Comparison of ENCODE assay signal across 23 mouse cellular contexts in the genomic region with DNA sequence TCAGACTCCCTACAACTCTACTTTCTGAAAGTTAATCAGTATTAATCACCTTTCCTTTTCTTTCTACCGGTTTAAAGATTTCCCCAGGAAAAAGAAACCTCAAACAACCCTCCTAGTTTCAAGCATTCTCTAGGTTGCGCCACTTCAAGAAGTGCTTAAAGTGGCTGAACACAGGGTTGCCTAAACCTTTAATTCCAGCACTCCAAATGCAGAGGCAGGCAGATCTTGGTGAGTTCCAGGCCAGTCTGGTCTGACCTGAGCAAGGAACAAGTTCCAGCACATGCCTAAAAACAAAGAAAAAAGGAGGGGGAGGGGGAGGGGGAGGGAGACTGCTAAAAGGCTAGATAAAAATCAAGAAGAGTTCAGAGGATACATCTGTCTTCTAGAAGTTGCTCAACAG. TPM values are rescaled to one million over a fixed set of nuclear protein-coding genes. Genes with fewer than 3 reads are reported as not detected.
DNase-seq lines count a peak whose midpoint lies in the region; TF ChIP-seq lines count a peak whose summit lies in the region.
"Had no signal": no experiment of that assay in that cellular context is flagged by ENCODE, and none has a peak within 500 bp of the region (broad histone marks: within the 10 kb centered on the region; RNA-seq: fewer than 3 reads in every experiment).

No protein-coding gene starts in this region.

- no peak for TF ChIP-seq CTCF in liver, adult 2 months (IDR thresholded peaks at IDR 0.05; ENCODE audit: low read depth, low read length)

- 66% methylated on average over 2 of the region's 2 CpGs for WGBS in liver, adult 2 months

- H3K9ac ChIP-seq in liver, adult 2 months (ENCODE audit: low read depth, low read length) = no peak overlapping the region
- H3K9ac ChIP-seq: embryonic facial prominence, embryonic 13.5 days; forebrain, postnatal 0 days; hindbrain, embryonic 15.5 days; intestine, embryonic 15.5 days; midbrain, embryonic 13.5 days; neural tube, embryonic 13.5 days had no signal

- no peak for TF ChIP-seq POLR2A in liver, adult 2 months (IDR thresholded peaks at IDR 0.05; ENCODE audit: extremely low read depth, insufficient read depth, low read length)

- no peaks in the 10 kb centered on the region for H3K27me3 ChIP-seq in liver, adult 2 months (ENCODE audit: control insufficient read depth, insufficient read depth, low read length)
- H3K27me3 ChIP-seq: embryonic facial prominence, embryonic 13.5 days; hindbrain, embryonic 15.5 days; intestine, embryonic 15.5 days; midbrain, embryonic 13.5 days; neural tube, embryonic 13.5 days had no signal

- H3K36me3 ChIP-seq in liver, adult 2 months (ENCODE audit: control insufficient read depth, insufficient read depth, low read length) = peaks cover 2% of the 10 kb centered on the region; the same call in 1 of the 2 replicates
- H3K36me3 ChIP-seq: embryonic facial prominence, embryonic 13.5 days; hindbrain, embryonic 15.5 days; intestine, embryonic 15.5 days had no signal

- DNase-seq in liver, adult 2 months (ENCODE audit: extremely low read depth, low read depth, low spot score) = peak; percentile 3
- no peak for DNase-seq in liver
- DNase-seq in ZHBTc4 (ENCODE audit: low read depth, low spot score) = peak; percentile 32
- peak; percentile 1 for DNase-seq in lung, postnatal 10 days
- DNase-seq in layer of hippocampus, adult 18-20 months (ENCODE audit: low spot score in 2 of 2) = no peak
- no peak for DNase-seq in adrenal gland, postnatal 4 days (ENCODE audit: low spot score in 2 of 2)
- no peak for DNase-seq in left cerebral cortex, adult 11 months (ENCODE audit: low spot score)
- DNase-seq: adrenal gland, postnatal 14 days; cerebellum, adult 11-12 months; cerebellum, postnatal 10 days; forebrain, postnatal 0 days; gastrocnemius, postnatal 10 days; heart, postnatal 14 days; kidney, adult 2 months; kidney, postnatal 36 days; thymus, adult 2 months had no signal

- no peak overlapping the region for H3K27ac ChIP-seq in liver, adult 2 months (replicated peaks; ENCODE audit: insufficient read depth, low read depth, low read length)
- H3K27ac ChIP-seq: embryonic facial prominence, embryonic 13.5 days; hindbrain, embryonic 10.5 days; hindbrain, embryonic 15.5 days; intestine, embryonic 15.5 days; macrophage; midbrain, embryonic 13.5 days; neural tube, embryonic 13.5 days had no signal

- no peaks in the 10 kb centered on the region for H3K4me1 ChIP-seq in liver, adult 2 months (ENCODE audit: control insufficient read depth, insufficient read depth, low read length)
- H3K4me1 ChIP-seq: embryonic facial prominence, embryonic 13.5 days; hindbrain, embryonic 10.5 days; hindbrain, embryonic 15.5 days; intestine, embryonic 15.5 days; midbrain, embryonic 13.5 days; neural tube, embryonic 13.5 days had no signal

- H3K79me2 ChIP-seq in liver, adult 2 months (ENCODE audit: control insufficient read depth, insufficient read depth, low read length) = no peaks in the 10 kb centered on the region

- H3K4me3 ChIP-seq in liver, adult 2 months (ENCODE audit: insufficient read depth, low read depth, low read length) = no peak overlapping the region
- H3K4me3 ChIP-seq: embryonic facial prominence, embryonic 13.5 days; hindbrain, embryonic 10.5 days; hindbrain, embryonic 15.5 days; intestine, embryonic 15.5 days; midbrain, embryonic 13.5 days; neural tube, embryonic 13.5 days had no signal

RNA-seq across cellular contexts. Expression of a gene that starts 6.1 kb away (rescaled TPM):
- total RNA-seq in liver, adult 2 months (2014; rRNA removed) = 4.9 and 5.3 TPM in 2 replicates
- 0.54 and 0.58 TPM in 2 replicates for polyA plus RNA-seq in liver, adult 2 months (2012; rRNA removed)
- 10 to 100 TPM; 11.1 to 12.9 TPM for total RNA-seq in layer of hippocampus, adult 18-20 months (2021)
- 10 to 100 TPM; 14.2 to 14.8 TPM for total RNA-seq in adrenal gland, postnatal 4 days (2021)

Comparison
In these comparisons a context has a peak if more than half of its experiments do, and no peak if none do; other contexts are left out.
1. DNase-seq: peak in liver, adult 2 months (single experiment), ZHBTc4 (single experiment) and lung, postnatal 10 days (single experiment); none in liver (single experiment), layer of hippocampus, adult 18-20 months (0 of 2), adrenal gland, postnatal 4 days (0 of 2) and left cerebral cortex, adult 11 months (single experiment).